Mouse (Mus musculus): ENCODE data around the gene Zbtb7a. TPM values are rescaled to one million over a fixed set of nuclear protein-coding genes. Genes with fewer than 3 reads are reported as not detected.
A peak's percentile ranks its signal among the peaks of the same experiment; 100 is the strongest.

The Zbtb7a gene
- total RNA-seq (2021) = 10 to 100 TPM; 28.2 to 30.1 TPM
- long read RNA-seq, experiment 1, full-length matches to known transcripts = 1 of 19 reads
- long read RNA-seq, experiment 1, partial matches to known transcripts = 1 of 19 reads
- long read RNA-seq, experiment 1, other reads (novel, unspliced or antisense) = 17 of 19 reads
- long read RNA-seq, experiment 2, full-length matches to known transcripts = 5 of 42 reads
- long read RNA-seq, experiment 2, partial matches to known transcripts = 1 of 42 reads
- long read RNA-seq, experiment 2, other reads (novel, unspliced or antisense) = 36 of 42 reads

GRCm38 (mm10) chr10:81134966-81135681 is at the start of gene Zbtb7a:
Zbtb7a (plus strand) TSS chr10:81135220.
- intact Hi-C loops (cut with DNase I; ENCODE audit: low total_unique reads) = no loop called here
- DNase-seq = peak; percentile 50

GRCm38 (mm10) chr10:81087021-81087420 is 48.0 kb upstream of the Zbtb7a start:
- intact Hi-C loops (cut with DNase I; ENCODE audit: low total_unique reads) = no loop called here
- no peak for DNase-seq

GRCm38 (mm10) chr10:81089216-81089615 is 45.8 kb upstream of the Zbtb7a start:
- DNase-seq = no peak
- intact Hi-C loops (cut with DNase I; ENCODE audit: low total_unique reads) = no loop called here

GRCm38 (mm10) chr10:81090621-81091020 is 44.4 kb upstream of the Zbtb7a start:
- intact Hi-C loops (cut with DNase I; ENCODE audit: low total_unique reads) = no loop called here
- no peak for DNase-seq

GRCm38 (mm10) chr10:81092465-81093250 is 42.4 kb upstream of the Zbtb7a start:
- intact Hi-C loops (cut with DNase I; ENCODE audit: low total_unique reads) = no loop called here
- peak; percentile 50 for DNase-seq

- intact Hi-C loops (cut with DNase I; ENCODE audit: low total_unique reads) = no loop called here
These were observed 39.9 kb upstream of the Zbtb7a start for GRCm38 (mm10) chr10:81094931-81095678.

GRCm38 (mm10) chr10:81105565-81106112 is 29.4 kb upstream of the Zbtb7a start, which contains the start of gene Map2k2:
Map2k2 (plus strand) TSS chr10:81105915.
- intact Hi-C loops (cut with DNase I; ENCODE audit: low total_unique reads) = no loop called here

More at GRCm38 (mm10) chr10:81094931-81095678, 39.9 kb upstream of the Zbtb7a start:
- DNase-seq = no peak

GRCm38 (mm10) chr10:81106113-81106721 is 28.8 kb upstream of the Zbtb7a start:
- peak; percentile 88 for DNase-seq
- intact Hi-C loops (cut with DNase I; ENCODE audit: low total_unique reads) = no loop called here

More at GRCm38 (mm10) chr10:81105565-81106112, 29.4 kb upstream of the Zbtb7a start, which contains the start of gene Map2k2:
- DNase-seq = peak; percentile 98

- DNase-seq = no peak
- intact Hi-C loops (cut with DNase I; ENCODE audit: low total_unique reads) = no loop called here
These were observed 22.1 kb upstream of the Zbtb7a start for GRCm38 (mm10) chr10:81112946-81113345.

- intact Hi-C loops (cut with DNase I; ENCODE audit: low total_unique reads) = no loop called here
- DNase-seq = peak; percentile 59
These were observed 15.4 kb upstream of the Zbtb7a start for GRCm38 (mm10) chr10:81119625-81120024.

- intact Hi-C loops (cut with DNase I; ENCODE audit: low total_unique reads) = no loop called here
- DNase-seq = peak; percentile 63
These were observed 14.4 kb upstream of the Zbtb7a start for GRCm38 (mm10) chr10:81120650-81121049.

GRCm38 (mm10) chr10:81122889-81123288 is 12.1 kb upstream of the Zbtb7a start:
- intact Hi-C loops (cut with DNase I; ENCODE audit: low total_unique reads) = no loop called here
- DNase-seq = no peak

GRCm38 (mm10) chr10:81123500-81123899 is 11.5 kb upstream of the Zbtb7a start:
- intact Hi-C loops (cut with DNase I; ENCODE audit: low total_unique reads) = no loop called here
- DNase-seq = no peak

GRCm38 (mm10) chr10:81134181-81134587 is 836 bp upstream of the Zbtb7a start:
- peak; percentile 80 for DNase-seq
- intact Hi-C loops (cut with DNase I; ENCODE audit: low total_unique reads) = no loop called here

- intact Hi-C loops (cut with DNase I; ENCODE audit: low total_unique reads) = no loop called here
- peak; percentile 77 for DNase-seq
These were observed 1.0 kb downstream of the Zbtb7a start for GRCm38 (mm10) chr10:81135831-81136705.

- peak; percentile 87 for DNase-seq
- intact Hi-C loops (cut with DNase I; ENCODE audit: low total_unique reads) = no loop called here
These were observed 1.7 kb downstream of the Zbtb7a start for GRCm38 (mm10) chr10:81136706-81137231.
